Mouse (Mus musculus) olfactory bulb, adult 2 months (tissue): ENCODE results near the gene Mzf1.

Experiments used
- CTCF ChIP-seq: fragments of 200-500 bp; IDR thresholded peaks from 2 replicates; pipeline ENCODE4 v1.5.1; 2012; ENCODE audit warnings: low read depth, mild to moderate bottlenecking, low read length, moderate library complexity; ENCODE audit not compliant: insufficient read depth
- POLR2A ChIP-seq: fragments of 200-500 bp; IDR thresholded peaks from 2 replicates; pipeline ENCODE4 v1.6.1; 2012; ENCODE audit warnings: mild to moderate bottlenecking, low read depth, low read length, moderate library complexity; ENCODE audit not compliant: insufficient read depth

GRCm38 (mm10) chr7:13032541-13032940, 22.0 kb downstream of the Mzf1 start:
- TF ChIP-seq CTCF (no peak), POLR2A (no peak)
